Mouse (Mus musculus) testis, adult 2 months (tissue): ENCODE measurements around the gene Dtymk. TPM values are rescaled to one million over a fixed set of nuclear protein-coding genes. Genes with fewer than 3 reads are reported as not detected.

Experiments used
- H3K27ac ChIP-seq: fragments of 200-500 bp; 2 replicates; pipeline ENCODE4 v1.5.1; 2012; ENCODE audit warnings: low read depth, low read length; ENCODE audit not compliant: control insufficient read depth, insufficient read depth
- H3K27me3 ChIP-seq: fragments of 200-500 bp; 2 replicates; pipeline ENCODE4 v1.6.1; 2012; ENCODE audit warnings: mild to moderate bottlenecking, low read length, moderate library complexity; ENCODE audit not compliant: control insufficient read depth, insufficient read depth
- H3K36me3 ChIP-seq: fragments of 200-500 bp; 2 replicates; pipeline ENCODE4 v1.6.1; 2012; ENCODE audit warnings: mild to moderate bottlenecking, low read length; ENCODE audit not compliant: control insufficient read depth, insufficient read depth
- H3K4me1 ChIP-seq: fragments of 200-500 bp; 2 replicates; pipeline ENCODE4 v1.6.1; 2012; ENCODE audit warnings: low read length; ENCODE audit not compliant: control insufficient read depth, insufficient read depth
- H3K4me3 ChIP-seq: fragments of 200-500 bp; 2 replicates; pipeline ENCODE4 v1.5.1; 2012; ENCODE audit warnings: low read depth, mild to moderate bottlenecking, low read length, moderate library complexity, mixed read lengths; ENCODE audit not compliant: control insufficient read depth
- CTCF ChIP-seq: fragments of 200-500 bp; IDR thresholded peaks from 2 replicates; pipeline ENCODE4 v1.5.1; 2012; ENCODE audit warnings: low read depth, mild to moderate bottlenecking, inconsistent platforms, low read length, moderate library complexity; ENCODE audit not compliant: control insufficient read depth, insufficient read depth, insufficient replicate concordance
- POLR2A ChIP-seq: fragments of 200-500 bp; IDR thresholded peaks from 2 replicates; pipeline ENCODE4 v1.6.1; 2012; ENCODE audit warnings: low read depth, mild to moderate bottlenecking, inconsistent platforms, low read length, moderate library complexity; ENCODE audit not compliant: control insufficient read depth
- polyA plus RNA-seq: library from polyadenylated mRNA; depleted of rRNA; stranded (reverse); fragments of >200 nt; gene quantifications from 2 replicates; pipeline ENCODE4 v1.2.3, GENCODE M21; 2012

The Dtymk gene
- polyA plus RNA-seq, 1 experiment = 81.9 TPM

GRCm38 (mm10) chr1:93818722-93819121 lies 17.0 kb upstream of the Dtymk start:
- no peaks in the 10 kb centered on the region for H3K27me3 ChIP-seq
- no peak overlapping the region for H3K4me3 ChIP-seq
- no peaks in the 10 kb centered on the region for H3K4me1 ChIP-seq
- no peak overlapping the region for H3K27ac ChIP-seq
- H3K36me3 ChIP-seq = peaks cover 3% of the 10 kb centered on the region
- no peak for TF ChIP-seq POLR2A
- TF ChIP-seq CTCF = no peak

- H3K27me3 ChIP-seq = no peaks in the 10 kb centered on the region
- no peaks in the 10 kb centered on the region for H3K4me1 ChIP-seq
- TF ChIP-seq POLR2A (no peak), CTCF (no peak)
- H3K4me3 ChIP-seq = no peak overlapping the region
- no peak overlapping the region for H3K27ac ChIP-seq
- peaks cover 3% of the 10 kb centered on the region for H3K36me3 ChIP-seq
Observed at GRCm38 (mm10) chr1:93817823-93818532, 16.2 kb upstream of the Dtymk start.

GRCm38 (mm10) chr1:93811495-93812039 lies 9.8 kb upstream of the Dtymk start:
- TF ChIP-seq POLR2A = no peak
- TF ChIP-seq CTCF = no peak
- no peaks in the 10 kb centered on the region for H3K4me1 ChIP-seq
- no peak overlapping the region for H3K27ac ChIP-seq
- H3K4me3 ChIP-seq = no peak overlapping the region
- no peaks in the 10 kb centered on the region for H3K27me3 ChIP-seq
- H3K36me3 ChIP-seq = peaks cover 5% of the 10 kb centered on the region

- Histone ChIP-seq H3K36me3 (peaks cover 4% of the 10 kb centered on the region), H3K27ac (no peak overlapping the region), H3K4me1 (0 out of 2 replicates have a peak, but pooled peaks cover 3% of the 10 kb centered on the region), H3K4me3 (no peak overlapping the region), H3K27me3 (no peaks in the 10 kb centered on the region)
- TF ChIP-seq CTCF (no peak), POLR2A (no peak)
Observed at GRCm38 (mm10) chr1:93810011-93810410, 8.3 kb upstream of the Dtymk start.

- H3K4me1 ChIP-seq = peaks cover 5% of the 10 kb centered on the region
- peaks cover 3% of the 10 kb centered on the region for H3K36me3 ChIP-seq
- TF ChIP-seq POLR2A = no peak
- no peak for TF ChIP-seq CTCF
- no peak overlapping the region for H3K27ac ChIP-seq
- H3K27me3 ChIP-seq = no peaks in the 10 kb centered on the region
- H3K4me3 ChIP-seq = no peak overlapping the region
Observed at GRCm38 (mm10) chr1:93808871-93809270, 7.1 kb upstream of the Dtymk start.

GRCm38 (mm10) chr1:93805221-93805951 lies 3.7 kb upstream of the Dtymk start:
- Histone ChIP-seq H3K27me3 (no peaks in the 10 kb centered on the region), H3K27ac (no peak overlapping the region), H3K4me1 (peaks cover 12% of the 10 kb centered on the region), H3K4me3 (peak overlapping the region; percentile 39), H3K36me3 (no peaks in the 10 kb centered on the region)
- TF ChIP-seq CTCF (no peak), POLR2A (no peak)

GRCm38 (mm10) chr1:93804818-93805217 lies 3.1 kb upstream of the Dtymk start:
- Histone ChIP-seq H3K4me3 (peak overlapping the region; percentile 84), H3K27ac (no peak overlapping the region), H3K4me1 (peaks cover 12% of the 10 kb centered on the region), H3K27me3 (no peaks in the 10 kb centered on the region), H3K36me3 (no peaks in the 10 kb centered on the region)
- TF ChIP-seq CTCF (no peak), POLR2A (no peak)
